Mouse (Mus musculus): ENCODE measurements around the gene Intu. TPM values are rescaled to one million over a fixed set of nuclear protein-coding genes. Genes with fewer than 3 reads are reported as not detected.

Gene Intu
- polyA plus RNA-seq, 1 experiment from 2014 or later: 4.1 TPM

- peak overlapping the region; percentile 80; the same call in 1 of the 2 replicates for H3K9ac ChIP-seq
- H3K4me1 ChIP-seq (replicated peaks): peaks cover 44% of the 10 kb centered on the region
These were observed 241 bp upstream of the Intu start for GRCm38 (mm10) chr3:40530845-40531244.

GRCm38 (mm10) chr3:40532256-40532655 is 1.2 kb downstream of the Intu start:
- H3K4me3 ChIP-seq: peak overlapping the region; percentile 63
- no peaks in the 10 kb centered on the region for H3K9me3 ChIP-seq
- H3K4me1 ChIP-seq (replicated peaks): peaks cover 37% of the 10 kb centered on the region
- peaks cover 44% of the 10 kb centered on the region for H3K27me3 ChIP-seq
- H3K9ac ChIP-seq: peak overlapping the region; percentile 80
- H3K36me3 ChIP-seq: no peaks in the 10 kb centered on the region
- no peak overlapping the region for H3K27ac ChIP-seq
- peak overlapping the region; percentile 100 for H3K4me2 ChIP-seq
- 5% methylated on average over 11 of the region's 11 CpGs for WGBS
- no peak for ATAC-seq (ENCODE audit: low FRiP score)

More at GRCm38 (mm10) chr3:40530845-40531244, 241 bp upstream of the Intu start:
- ATAC-seq (ENCODE audit: low FRiP score): peak; percentile 2; the same call in 1 of the 2 replicates
- H3K36me3 ChIP-seq: no peaks in the 10 kb centered on the region
- H3K9me3 ChIP-seq: no peaks in the 10 kb centered on the region
- peak overlapping the region; percentile 63 for H3K4me3 ChIP-seq
- WGBS: 18% methylated on average over 7 of the region's 7 CpGs
- no peak overlapping the region for H3K27ac ChIP-seq
- H3K27me3 ChIP-seq: peaks cover 45% of the 10 kb centered on the region
- H3K4me2 ChIP-seq: peak overlapping the region; percentile 100

GRCm38 (mm10) chr3:40534141-40534540 is 3.1 kb downstream of the Intu start:
- WGBS: 71% methylated on average over 4 of the region's 4 CpGs
- H3K27ac ChIP-seq: no peak overlapping the region
- no peak for ATAC-seq (ENCODE audit: low FRiP score)
- no peaks in the 10 kb centered on the region for H3K9me3 ChIP-seq
- H3K27me3 ChIP-seq: peaks cover 32% of the 10 kb centered on the region
- no peak overlapping the region for H3K9ac ChIP-seq
- H3K4me3 ChIP-seq: no peak overlapping the region
- no peak overlapping the region for H3K4me2 ChIP-seq
- H3K36me3 ChIP-seq: no peaks in the 10 kb centered on the region
- peaks cover 19% of the 10 kb centered on the region for H3K4me1 ChIP-seq (replicated peaks)

GRCm38 (mm10) chr3:40540567-40541554 is 9.8 kb downstream of the Intu start:
- ATAC-seq (ENCODE audit: low FRiP score): peak; percentile 95
- H3K36me3 ChIP-seq: no peaks in the 10 kb centered on the region
- H3K4me1 ChIP-seq (replicated peaks): peaks cover 3% of the 10 kb centered on the region; the same call in 1 of the 2 replicates
- H3K4me2 ChIP-seq: peak overlapping the region; percentile 60
- no peaks in the 10 kb centered on the region for H3K9me3 ChIP-seq
- peak overlapping the region; percentile 84 for H3K9ac ChIP-seq
- peak overlapping the region; percentile 76 for H3K27ac ChIP-seq
- 4% methylated on average over 37 of the region's 45 CpGs for WGBS
- no peaks in the 10 kb centered on the region for H3K27me3 ChIP-seq
- H3K4me3 ChIP-seq: peak overlapping the region; percentile 87

- no peaks in the 10 kb centered on the region for H3K9me3 ChIP-seq
- no peak for ATAC-seq (ENCODE audit: low FRiP score)
- no peaks in the 10 kb centered on the region for H3K36me3 ChIP-seq
- no peak overlapping the region for H3K9ac ChIP-seq
- H3K27me3 ChIP-seq: no peaks in the 10 kb centered on the region
- H3K4me2 ChIP-seq: no peak overlapping the region
- 81% methylated on average over 4 of the region's 4 CpGs for WGBS
- H3K4me3 ChIP-seq: no peak overlapping the region
- H3K4me1 ChIP-seq (replicated peaks): peaks cover 3% of the 10 kb centered on the region; the same call in 1 of the 2 replicates
- no peak overlapping the region for H3K27ac ChIP-seq
These were observed 15.5 kb downstream of the Intu start for GRCm38 (mm10) chr3:40546621-40547020.

DNA sequence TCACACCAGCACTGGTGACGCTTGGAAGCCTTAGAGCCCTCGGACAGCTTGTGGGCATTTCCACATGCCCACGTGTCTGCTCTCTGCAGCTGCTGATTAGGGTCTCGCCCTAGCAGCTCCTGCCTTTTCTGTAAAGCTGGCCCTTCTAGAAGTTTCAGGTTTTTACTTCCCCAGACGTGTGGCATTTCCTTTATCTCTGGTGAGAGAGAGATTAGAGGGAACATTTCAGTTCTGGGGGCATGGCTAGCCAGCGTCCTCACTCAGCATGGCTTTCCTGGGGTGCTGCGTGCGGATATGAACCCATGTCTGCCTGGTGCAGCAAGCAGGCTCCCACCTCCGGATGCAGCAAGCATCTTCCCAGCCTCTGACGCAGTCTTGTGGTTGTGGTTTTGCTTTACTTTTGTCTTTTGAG is 121.9 kb downstream of the Intu start:
- H3K27me3 ChIP-seq: no peaks in the 10 kb centered on the region
- no peak overlapping the region for H3K9ac ChIP-seq
- H3K36me3 ChIP-seq: peaks cover 28% of the 10 kb centered on the region
- no peak overlapping the region for H3K27ac ChIP-seq
- H3K4me3 ChIP-seq: no peak overlapping the region
- no peak for ATAC-seq (ENCODE audit: low FRiP score)
- 76% methylated on average over 10 of the region's 10 CpGs for WGBS
- no peak overlapping the region for H3K4me2 ChIP-seq
- H3K9me3 ChIP-seq: no peaks in the 10 kb centered on the region
- no peaks in the 10 kb centered on the region for H3K4me1 ChIP-seq (replicated peaks)

DNA sequence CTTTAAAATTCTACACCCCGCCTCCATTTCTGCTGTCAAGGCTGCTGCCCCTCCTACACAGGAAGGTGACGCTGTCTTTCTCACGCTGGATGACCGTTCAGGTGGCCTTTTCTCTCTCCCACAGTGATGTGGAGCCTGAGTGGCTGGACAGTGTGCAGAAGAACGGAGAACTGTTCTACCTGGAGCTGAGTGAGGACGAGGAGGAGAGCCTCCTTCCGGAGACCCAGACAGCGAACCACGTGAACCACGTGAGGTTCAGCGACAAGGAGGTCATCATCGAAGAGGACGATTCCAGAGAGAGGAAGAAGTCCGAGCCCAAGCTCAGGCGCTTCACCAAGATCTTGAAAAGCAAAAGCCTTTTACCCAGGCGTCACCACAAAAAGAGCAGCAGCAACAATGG is 122.5 kb downstream of the Intu start:
- Histone ChIP-seq H3K9ac (no peak overlapping the region), H3K27ac (no peak overlapping the region), H3K4me3 (no peak overlapping the region), H3K27me3 (no peaks in the 10 kb centered on the region), H3K4me2 (no peak overlapping the region), H3K4me1 (replicated peaks) (no peaks in the 10 kb centered on the region), H3K36me3 (peaks cover 34% of the 10 kb centered on the region), H3K9me3 (no peaks in the 10 kb centered on the region)
- no peak for ATAC-seq (ENCODE audit: low FRiP score)
- WGBS: 95% methylated on average over 16 of the region's 16 CpGs

GRCm38 (mm10) chr3:40654028-40654427 is 122.9 kb downstream of the Intu start:
- Histone ChIP-seq H3K27me3 (no peaks in the 10 kb centered on the region), H3K36me3 (peaks cover 38% of the 10 kb centered on the region), H3K4me1 (replicated peaks) (no peaks in the 10 kb centered on the region), H3K27ac (no peak overlapping the region), H3K9me3 (no peaks in the 10 kb centered on the region), H3K4me2 (no peak overlapping the region), H3K4me3 (no peak overlapping the region), H3K9ac (no peak overlapping the region)
- ATAC-seq (ENCODE audit: low FRiP score): no peak
- WGBS: 86% methylated on average over 11 of the region's 11 CpGs

DNA sequence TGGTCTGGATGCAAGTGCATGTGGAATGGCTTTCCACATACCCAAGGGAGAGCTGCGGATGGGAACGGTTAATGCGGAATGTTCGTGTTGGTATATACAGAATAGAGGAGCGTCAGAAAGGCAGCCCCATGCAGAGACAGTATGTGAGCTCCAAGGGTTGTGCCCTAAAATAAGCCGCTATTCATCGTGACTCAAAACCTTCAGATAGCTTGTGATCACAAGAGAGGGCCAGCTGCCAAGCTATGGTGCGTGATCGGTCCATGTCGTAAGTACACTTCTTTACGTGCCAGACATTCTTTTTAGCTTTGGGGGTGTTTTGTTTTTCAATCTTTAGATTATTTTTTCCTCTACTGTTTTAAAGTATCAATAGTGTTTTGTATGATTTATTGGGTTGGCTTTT is 124.5 kb downstream of the Intu start:
- no peak for ATAC-seq (ENCODE audit: low FRiP score)
- H3K27me3 ChIP-seq: no peaks in the 10 kb centered on the region
- H3K27ac ChIP-seq: no peak overlapping the region
- H3K4me1 ChIP-seq (replicated peaks): no peaks in the 10 kb centered on the region
- WGBS: 88% methylated on average over 11 of the region's 11 CpGs
- peaks cover 38% of the 10 kb centered on the region for H3K36me3 ChIP-seq
- no peak overlapping the region for H3K9ac ChIP-seq
- H3K4me3 ChIP-seq: no peak overlapping the region
- no peak overlapping the region for H3K4me2 ChIP-seq
- H3K9me3 ChIP-seq: no peaks in the 10 kb centered on the region

- no peak overlapping the region for H3K4me3 ChIP-seq
- no peak for ATAC-seq (ENCODE audit: low FRiP score)
These were observed 125.3 kb downstream of the Intu start for GRCm38 (mm10) chr3:40656339-40656738.

GRCm38 (mm10) chr3:40660231-40660630 is 129.1 kb downstream of the Intu start:
- H3K36me3 ChIP-seq: peaks cover 47% of the 10 kb centered on the region
- H3K9me3 ChIP-seq: no peaks in the 10 kb centered on the region
- no peak overlapping the region for H3K4me2 ChIP-seq
- H3K4me3 ChIP-seq: no peak overlapping the region
- H3K9ac ChIP-seq: no peak overlapping the region
- no peak overlapping the region for H3K27ac ChIP-seq
- H3K27me3 ChIP-seq: no peaks in the 10 kb centered on the region
- no peaks in the 10 kb centered on the region for H3K4me1 ChIP-seq (replicated peaks)
- 96% methylated on average over 2 of the region's 2 CpGs for WGBS
- no peak for ATAC-seq (ENCODE audit: low FRiP score)

More at GRCm38 (mm10) chr3:40656339-40656738, 125.3 kb downstream of the Intu start:
- peaks cover 40% of the 10 kb centered on the region for H3K36me3 ChIP-seq
- no peak overlapping the region for H3K4me2 ChIP-seq
- no peak overlapping the region for H3K27ac ChIP-seq
- 93% methylated on average over 5 of the region's 5 CpGs for WGBS
- H3K4me1 ChIP-seq (replicated peaks): no peaks in the 10 kb centered on the region
- H3K27me3 ChIP-seq: no peaks in the 10 kb centered on the region
- H3K9me3 ChIP-seq: no peaks in the 10 kb centered on the region
- no peak overlapping the region for H3K9ac ChIP-seq

DNA sequence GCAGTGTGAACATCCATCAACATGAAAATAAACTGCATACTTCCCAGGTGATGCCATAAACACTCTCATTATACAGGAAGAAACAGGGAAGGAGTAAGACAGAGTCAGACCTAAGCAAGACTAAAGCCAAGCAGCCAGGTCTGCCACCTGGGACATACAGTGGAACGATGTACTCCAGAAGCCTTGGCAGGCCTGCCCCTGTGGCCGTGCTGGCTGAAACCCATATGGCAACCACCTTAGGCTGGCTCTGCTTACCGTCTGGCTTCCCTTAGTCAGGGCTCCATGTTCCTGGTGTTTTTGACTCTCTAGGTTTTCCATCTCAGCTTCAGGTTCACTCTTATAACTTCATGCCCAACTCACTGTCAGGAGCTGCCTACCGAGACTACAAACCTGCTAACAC is 135.0 kb downstream of the Intu start:
- no peak for ATAC-seq (ENCODE audit: low FRiP score)
- 94% methylated on average over 4 of the region's 4 CpGs for WGBS
- no peak overlapping the region for H3K4me2 ChIP-seq

More for the DNA sequence above, 135.0 kb downstream of the Intu start:
- H3K9ac ChIP-seq: no peak overlapping the region
- H3K4me3 ChIP-seq: no peak overlapping the region
- no peaks in the 10 kb centered on the region for H3K4me1 ChIP-seq (replicated peaks)
- no peaks in the 10 kb centered on the region for H3K27me3 ChIP-seq
- H3K36me3 ChIP-seq: peaks cover 37% of the 10 kb centered on the region
- H3K9me3 ChIP-seq: no peaks in the 10 kb centered on the region
- no peak overlapping the region for H3K27ac ChIP-seq
